Mouse (Mus musculus): ENCODE measurements around the gene Zfhx3. TPM values are rescaled to one million over a fixed set of nuclear protein-coding genes. Genes with fewer than 3 reads are reported as not detected.

Gene Zfhx3
- polyA plus RNA-seq, 2 experiments from 2014 or later = 0.58 TPM; not detected in 1

- ATAC-seq = no peak
These were observed 1007.9 kb downstream of the Zfhx3 start for GRCm38 (mm10) chr8:108950311-108950710.

DNA sequence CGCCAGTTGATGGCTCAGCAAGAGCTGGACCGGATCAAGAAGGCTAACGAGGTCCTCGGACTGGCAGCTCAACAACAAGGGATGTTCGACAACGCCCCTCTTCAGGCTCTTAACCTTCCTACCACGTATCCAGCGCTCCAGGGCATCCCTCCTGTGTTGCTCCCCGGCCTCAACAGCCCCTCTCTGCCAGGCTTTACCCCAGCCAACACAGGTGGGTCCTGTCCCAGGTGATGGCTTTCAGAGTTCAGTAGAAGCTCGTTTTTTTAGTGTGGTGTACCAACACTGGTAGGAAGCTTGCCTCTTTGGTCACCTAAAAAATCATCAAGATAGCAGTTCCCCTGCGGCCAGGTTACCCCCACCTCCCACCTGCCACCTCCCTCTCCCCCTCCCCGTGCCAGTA lies 1009.1 kb downstream of the Zfhx3 start:
- no peak for ATAC-seq

DNA sequence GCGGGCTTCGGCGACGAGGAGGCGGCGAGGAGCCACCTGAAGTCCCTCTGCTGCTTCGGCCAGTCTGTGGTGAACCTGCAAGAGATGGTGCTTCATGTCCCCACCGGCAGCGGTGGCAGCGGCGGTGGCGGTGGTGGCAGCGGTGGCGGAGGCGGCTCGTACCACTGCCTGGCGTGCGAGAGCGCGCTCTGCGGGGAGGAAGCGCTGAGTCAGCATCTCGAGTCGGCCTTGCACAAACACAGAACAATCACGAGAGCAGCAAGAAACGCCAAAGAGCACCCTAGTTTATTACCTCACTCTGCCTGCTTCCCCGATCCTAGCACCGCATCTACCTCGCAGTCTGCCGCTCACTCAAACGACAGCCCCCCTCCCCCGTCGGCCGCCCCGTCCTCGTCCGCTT lies 1014.0 kb downstream of the Zfhx3 start:
- ATAC-seq = no peak

- ATAC-seq = no peak
These were observed 1020.1 kb downstream of the Zfhx3 start for GRCm38 (mm10) chr8:108962516-108962915.

DNA sequence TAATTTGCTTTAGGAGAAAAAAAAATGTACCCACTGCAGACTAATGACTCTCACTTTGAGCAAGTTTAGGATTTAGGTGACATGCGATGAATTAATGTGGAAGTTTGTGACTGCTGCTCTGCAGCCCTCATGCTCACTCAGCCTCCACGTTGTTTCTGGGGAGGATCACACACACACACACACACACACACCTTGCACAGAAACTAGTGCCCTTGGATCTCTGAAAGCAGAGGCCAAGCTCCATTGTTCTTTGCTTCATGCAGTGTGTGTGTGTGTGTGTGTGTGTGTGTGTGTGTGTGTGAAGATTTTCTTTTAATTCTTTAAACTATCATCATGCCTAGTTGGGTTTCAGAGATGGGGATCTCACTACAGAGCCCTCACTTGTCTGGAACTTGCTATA lies 1020.7 kb downstream of the Zfhx3 start:
- no peak for ATAC-seq

DNA sequence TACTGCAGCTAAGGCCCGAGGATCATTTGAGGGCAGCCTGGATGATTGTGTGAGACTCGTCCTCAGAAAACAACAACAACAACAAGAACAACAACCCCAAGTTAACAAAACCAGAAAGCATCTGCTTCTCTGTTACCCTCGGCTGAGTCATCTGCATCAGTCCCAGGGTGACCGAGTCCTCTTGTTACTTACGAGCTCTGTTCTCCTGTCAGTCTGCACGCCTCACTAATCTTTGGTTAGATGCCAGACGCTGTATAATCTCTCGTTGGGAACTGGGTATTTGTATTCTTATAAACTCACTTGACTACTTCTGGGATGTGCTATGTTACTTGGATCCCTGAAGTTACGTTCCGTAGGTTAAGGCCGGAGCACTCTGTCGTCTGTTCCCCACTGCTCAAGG lies 1023.6 kb downstream of the Zfhx3 start:
- ATAC-seq = no peak

- peak; percentile 43 for ATAC-seq
These were observed 1031.3 kb downstream of the Zfhx3 start for GRCm38 (mm10) chr8:108973639-108974325.

GRCm38 (mm10) chr8:108977693-108978361 lies 1035.4 kb downstream of the Zfhx3 start:
- ATAC-seq = no peak

- no peak for ATAC-seq
These were observed 1035.9 kb downstream of the Zfhx3 start for GRCm38 (mm10) chr8:108978362-108978750.

DNA sequence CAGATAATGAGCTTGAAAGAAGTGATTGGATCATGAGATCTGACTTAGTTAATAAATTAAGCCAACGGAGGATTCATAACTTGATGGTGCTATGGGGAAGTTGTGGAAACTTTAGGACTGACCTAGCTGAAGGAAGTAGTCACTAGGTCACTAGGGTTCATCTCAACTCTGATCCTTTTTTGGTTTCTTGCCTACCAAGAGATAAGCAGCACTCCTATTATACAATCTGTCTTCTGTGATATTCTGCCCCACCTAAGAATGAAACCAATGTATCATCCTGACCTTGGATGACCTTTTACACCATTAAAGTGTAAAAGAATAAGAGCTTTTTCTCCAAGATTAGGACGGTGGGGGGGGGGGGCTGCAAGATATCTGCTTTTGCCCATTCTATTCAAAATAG lies 1042.5 kb downstream of the Zfhx3 start:
- no peak for ATAC-seq

- no peak for ATAC-seq
These were observed 1047.4 kb downstream of the Zfhx3 start for GRCm38 (mm10) chr8:108989841-108990240.

- ATAC-seq = no peak
These were observed 1048.1 kb downstream of the Zfhx3 start for GRCm38 (mm10) chr8:108990537-108990936.

DNA sequence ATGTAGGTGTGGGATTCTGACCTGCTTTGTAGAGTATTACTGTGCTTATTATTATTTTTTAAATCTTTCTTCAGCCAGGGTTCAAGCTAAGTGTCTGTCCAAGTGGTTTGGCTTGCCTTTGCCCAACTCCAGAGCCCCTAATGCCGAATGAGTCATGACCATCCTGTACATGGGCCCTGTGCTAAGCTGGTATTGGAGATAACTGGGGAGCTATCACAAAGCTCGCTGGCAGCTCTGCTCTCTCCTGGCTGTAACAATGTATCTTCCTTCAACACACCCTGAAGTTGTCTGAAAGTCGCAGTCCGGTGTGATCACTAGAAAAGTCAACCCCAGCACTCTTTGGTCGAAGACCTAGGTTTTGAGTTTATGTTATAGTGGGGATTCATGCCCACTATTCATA lies 1049.0 kb downstream of the Zfhx3 start:
- ATAC-seq = no peak

GRCm38 (mm10) chr8:108993718-108994117 lies 1051.3 kb downstream of the Zfhx3 start:
- ATAC-seq = no peak

DNA sequence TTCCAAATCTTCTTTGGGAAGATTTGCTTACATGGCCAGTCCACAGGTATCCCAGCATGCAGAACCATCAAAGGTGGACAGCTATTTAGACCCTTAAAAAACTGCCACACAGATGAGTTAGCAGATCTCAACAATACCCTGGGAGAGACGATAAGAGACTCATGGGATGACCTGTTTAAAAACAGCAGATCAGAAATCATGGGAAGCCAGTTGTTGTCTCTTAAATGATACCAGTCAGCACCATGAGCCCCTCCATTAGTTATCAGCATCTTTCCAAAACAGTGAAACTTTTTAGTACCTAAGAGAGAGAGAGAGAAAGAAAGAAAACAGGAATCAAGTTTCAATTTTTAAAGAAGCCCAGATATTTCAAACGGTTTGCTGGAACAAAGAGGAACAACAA lies 1051.7 kb downstream of the Zfhx3 start:
- ATAC-seq = no peak

- ATAC-seq = no peak
These were observed 1052.4 kb downstream of the Zfhx3 start for GRCm38 (mm10) chr8:108994880-108995279.

DNA sequence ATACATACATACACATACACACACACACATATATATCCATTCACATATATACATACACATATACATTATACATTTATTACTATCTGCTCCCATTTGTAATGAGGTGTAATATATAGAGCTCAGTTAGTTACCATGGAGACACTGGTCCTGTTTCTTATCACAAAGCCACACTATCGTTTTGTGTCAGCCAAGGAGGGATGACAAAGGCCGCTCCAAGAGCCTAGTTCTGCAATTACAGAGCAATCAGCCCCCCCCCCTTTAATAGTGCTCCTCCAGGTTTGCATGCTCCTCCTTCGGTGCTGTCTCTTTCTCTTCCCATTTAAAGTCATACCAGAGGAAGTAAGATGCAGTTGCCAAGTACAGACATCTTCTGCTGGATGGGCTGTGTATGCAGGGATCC lies 1054.9 kb downstream of the Zfhx3 start:
- ATAC-seq = no peak

DNA sequence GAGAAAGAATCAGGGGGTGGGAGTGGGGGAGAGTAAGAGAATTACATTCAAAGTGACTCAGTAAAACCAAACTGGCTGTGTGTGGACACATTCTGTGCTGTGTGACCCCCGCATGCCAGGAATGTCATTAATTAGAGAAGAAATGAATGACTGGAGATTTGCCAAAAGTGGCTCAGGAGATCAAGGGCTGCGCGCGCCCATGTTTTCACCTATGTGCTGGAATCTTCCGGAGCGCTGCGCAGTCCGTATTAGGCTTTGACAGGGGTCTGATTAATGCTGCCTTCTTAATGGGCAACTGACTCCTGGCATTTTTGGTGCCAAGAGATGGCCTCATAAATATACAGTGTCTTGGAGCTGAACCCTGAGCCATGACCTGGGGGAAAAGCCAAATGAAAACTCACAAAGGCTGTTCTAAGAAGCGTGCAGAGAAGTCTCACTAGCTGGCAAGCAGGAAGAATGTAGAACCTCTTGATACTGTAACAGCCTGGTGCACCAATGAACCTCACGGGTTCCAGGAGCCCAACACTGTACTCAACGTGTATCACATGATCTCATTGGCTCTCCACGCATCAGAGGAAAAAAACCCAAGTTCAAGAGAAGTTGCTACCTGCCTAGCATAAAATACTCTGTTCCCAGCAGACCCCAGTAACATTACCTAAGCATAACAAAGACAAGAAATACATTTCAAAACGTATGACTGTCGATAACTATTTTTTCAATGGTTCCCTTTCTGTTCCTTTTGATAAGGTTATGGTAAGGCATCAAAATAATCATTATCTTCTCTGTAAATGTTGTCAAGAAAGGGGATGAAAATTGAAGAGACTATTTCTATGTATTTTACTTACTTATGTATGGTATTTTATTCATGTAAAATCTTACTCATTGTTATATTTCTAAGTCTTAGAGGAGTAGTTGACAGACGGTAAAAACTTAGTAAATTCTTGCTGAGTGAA lies 1057.1 kb downstream of the Zfhx3 start:
- no peak for ATAC-seq

DNA sequence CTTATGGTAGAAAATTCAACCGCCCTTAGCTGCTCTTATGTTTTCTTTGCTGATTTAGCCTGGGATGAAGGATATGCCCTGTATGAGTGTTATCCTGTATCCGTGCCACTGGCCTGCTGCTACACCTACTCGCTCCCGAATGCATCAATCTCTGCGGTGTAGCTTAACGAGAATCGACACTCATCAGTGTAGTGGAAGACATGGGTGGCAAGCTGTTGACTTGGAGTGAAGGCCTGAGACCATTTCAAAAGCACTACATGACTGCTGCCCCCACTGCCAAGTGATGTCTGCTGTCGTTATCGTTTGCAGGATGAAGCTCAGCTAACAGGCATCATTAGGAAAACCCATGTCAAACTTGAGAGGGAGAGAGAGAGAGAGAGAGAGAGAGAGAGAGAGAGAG lies 1058.6 kb downstream of the Zfhx3 start:
- no peak for ATAC-seq

DNA sequence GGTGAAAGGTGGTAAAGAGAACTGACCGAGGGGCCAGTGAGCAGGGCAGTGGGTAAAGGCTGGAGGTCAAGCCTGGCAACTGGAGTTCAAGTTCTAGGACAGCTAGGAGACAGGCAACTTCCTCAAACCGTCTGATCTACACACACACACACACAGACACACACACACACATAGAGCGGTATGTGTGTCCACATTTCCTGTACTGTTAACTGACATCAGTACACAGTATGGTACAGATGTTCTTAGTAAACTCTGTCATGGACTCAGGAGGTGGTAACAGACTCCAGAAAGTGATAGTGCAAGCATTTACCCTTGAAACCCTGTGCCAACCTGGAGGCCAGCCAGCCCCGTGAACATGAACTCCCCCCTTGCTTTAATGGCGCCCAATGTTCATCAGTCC lies 1059.5 kb downstream of the Zfhx3 start:
- ATAC-seq = no peak

- no peak for ATAC-seq
These were observed 1064.5 kb downstream of the Zfhx3 start for GRCm38 (mm10) chr8:109006986-109007385.

All from activated CD4-positive, CD25-positive, alpha-beta regulatory T cell, adult 4 months (primary cell).